19 mouse cellular contexts compared by ENCODE assay signal in the genomic region with DNA sequence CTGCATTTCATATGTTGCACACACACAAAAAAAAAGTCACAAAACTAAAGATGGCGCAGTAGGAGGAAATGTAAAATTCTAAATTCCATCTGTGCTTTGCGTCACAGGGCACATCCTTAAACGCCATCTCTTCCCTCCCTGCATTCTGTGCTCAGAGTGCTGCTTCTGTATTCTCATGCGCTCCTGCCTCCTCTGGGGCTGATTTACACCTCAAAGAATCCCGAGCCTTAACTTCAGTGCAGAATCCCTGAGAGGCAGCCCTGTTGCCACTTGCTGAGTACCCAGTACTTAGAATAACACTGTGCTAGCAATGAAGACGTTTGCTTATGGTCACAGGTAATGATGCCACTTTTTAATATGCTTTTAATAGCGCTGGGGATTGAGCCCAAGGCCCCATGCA. TPM values are rescaled to one million over a fixed set of nuclear protein-coding genes. Genes with fewer than 3 reads are reported as not detected.
"Had no signal": no experiment of that assay in that cellular context is flagged by ENCODE, and none has a peak within 500 bp of the region (broad histone marks: within the 10 kb centered on the region; RNA-seq: fewer than 3 reads in every experiment).

No protein-coding gene starts in this region.

- H3K9ac ChIP-seq: liver, postnatal 0 days; lung, embryonic 15.5 days; midbrain, embryonic 13.5 days; neural tube, embryonic 12.5 days; stomach, embryonic 15.5 days had no signal

- DNase-seq: lung, adult 2 months; lung, postnatal 14 days; lung, postnatal 36 days; right cerebral cortex, postnatal 14 days; thymus, adult 2 months; thymus, postnatal 25 days; thymus, postnatal 4 days had no signal

- H3K9me3 ChIP-seq: lung, embryonic 15.5 days; megakaryocyte, embryonic 14.5 days; midbrain, embryonic 13.5 days; neural tube, embryonic 12.5 days; stomach, embryonic 15.5 days had no signal

- H3K27ac ChIP-seq: lung, embryonic 15.5 days; macrophage; midbrain, embryonic 13.5 days; neural tube, embryonic 12.5 days; stomach, embryonic 15.5 days; stomach, postnatal 0 days had no signal

- H3K4me1 ChIP-seq: lung, embryonic 15.5 days; megakaryocyte, embryonic 14.5 days; midbrain, embryonic 13.5 days; neural tube, embryonic 12.5 days; stomach, embryonic 15.5 days had no signal

- H3K4me3 ChIP-seq: lung, embryonic 15.5 days; megakaryocyte, embryonic 14.5 days; midbrain, embryonic 13.5 days; neural tube, embryonic 12.5 days; stomach, embryonic 15.5 days had no signal

- H3K36me3 ChIP-seq: lung, embryonic 15.5 days; midbrain, embryonic 13.5 days; neural tube, embryonic 12.5 days; stomach, embryonic 15.5 days had no signal

RNA-seq across cellular contexts. Expression of gene 4933416C03Rik, which starts 34.3 kb away (rescaled TPM):
- total RNA-seq: megakaryocyte progenitor cell, adult 5-6 weeks; midbrain, postnatal 0 days had no signal
- polyA plus RNA-seq: liver, postnatal 0 days; lung, adult 2 months; lung, embryonic 15.5 days; lung, postnatal 0 days; macrophage; midbrain, embryonic 13.5 days; midbrain, postnatal 0 days; spleen, adult 2 months; stomach, embryonic 15.5 days; stomach, postnatal 0 days; thymus, adult 2 months had no signal
